Mouse (Mus musculus) CH12.LX (cell line): ENCODE data around the gene Vps13a.

Source experiments
- CHD1 ChIP-seq: IDR thresholded peaks from 2 replicates; pipeline ENCODE4 v1.6.1; 2012; ENCODE audit warnings: low read depth, low read length, improper control_type of control experiment, inconsistent platforms
- CTCF ChIP-seq, 2 experiments: IDR thresholded peaks in 1 of 2; conservative IDR thresholded peaks in 1 of 2; 2 replicates each; pipeline ENCODE4 v1.5.1; 2011 to 2012; ENCODE audit warnings: low read depth in 2 of 2, low read length in 2 of 2, improper control_type of control experiment in 1 of 2, inconsistent platforms in 1 of 2, mild to moderate bottlenecking in 1 of 2, moderate library complexity in 1 of 2
- E2F4 ChIP-seq: IDR thresholded peaks from 2 replicates; pipeline ENCODE4 v1.6.1; 2011; ENCODE audit warnings: low read depth, low read length, improper control_type of control experiment; ENCODE audit not compliant: insufficient replicate concordance
- JUN ChIP-seq: IDR thresholded peaks from 2 replicates; pipeline ENCODE4 v1.6.1; 2011; ENCODE audit warnings: low read depth, mild to moderate bottlenecking, low read length, improper control_type of control experiment, moderate library complexity; ENCODE audit not compliant: insufficient read depth
- MAX ChIP-seq: IDR thresholded peaks from 2 replicates; pipeline ENCODE4 v1.6.1; 2011; ENCODE audit warnings: low read length, improper control_type of control experiment
- MAZ ChIP-seq: IDR thresholded peaks from 2 replicates; pipeline ENCODE4 v1.6.1; 2012; ENCODE audit warnings: low read depth, mild to moderate bottlenecking, inconsistent platforms, low read length, improper control_type of control experiment, moderate library complexity
- MEF2A ChIP-seq: IDR thresholded peaks from 2 replicates; pipeline ENCODE4 v1.6.1; 2014; ENCODE audit warnings: low read depth, mild to moderate bottlenecking, inconsistent platforms, low read length, improper control_type of control experiment, borderline replicate concordance
- POLR2A ChIP-seq: IDR thresholded peaks from 2 replicates; pipeline ENCODE4 v1.6.1; 2011; ENCODE audit warnings: low read depth, mild to moderate bottlenecking, improper control_type of control experiment, low read length
- RAD21 ChIP-seq: IDR thresholded peaks from 2 replicates; pipeline ENCODE4 v1.6.1; 2011; ENCODE audit warnings: low read depth, mild to moderate bottlenecking, low read length, improper control_type of control experiment, moderate library complexity
- SIN3A ChIP-seq: IDR thresholded peaks from 2 replicates; pipeline ENCODE4 v1.6.1; 2012; ENCODE audit warnings: low read length, improper control_type of control experiment, inconsistent platforms
- TCF12 ChIP-seq: IDR thresholded peaks from 2 replicates; pipeline ENCODE4 v1.6.1; 2014; ENCODE audit warnings: low read depth, mild to moderate bottlenecking, inconsistent platforms, low read length, improper control_type of control experiment

DNA sequence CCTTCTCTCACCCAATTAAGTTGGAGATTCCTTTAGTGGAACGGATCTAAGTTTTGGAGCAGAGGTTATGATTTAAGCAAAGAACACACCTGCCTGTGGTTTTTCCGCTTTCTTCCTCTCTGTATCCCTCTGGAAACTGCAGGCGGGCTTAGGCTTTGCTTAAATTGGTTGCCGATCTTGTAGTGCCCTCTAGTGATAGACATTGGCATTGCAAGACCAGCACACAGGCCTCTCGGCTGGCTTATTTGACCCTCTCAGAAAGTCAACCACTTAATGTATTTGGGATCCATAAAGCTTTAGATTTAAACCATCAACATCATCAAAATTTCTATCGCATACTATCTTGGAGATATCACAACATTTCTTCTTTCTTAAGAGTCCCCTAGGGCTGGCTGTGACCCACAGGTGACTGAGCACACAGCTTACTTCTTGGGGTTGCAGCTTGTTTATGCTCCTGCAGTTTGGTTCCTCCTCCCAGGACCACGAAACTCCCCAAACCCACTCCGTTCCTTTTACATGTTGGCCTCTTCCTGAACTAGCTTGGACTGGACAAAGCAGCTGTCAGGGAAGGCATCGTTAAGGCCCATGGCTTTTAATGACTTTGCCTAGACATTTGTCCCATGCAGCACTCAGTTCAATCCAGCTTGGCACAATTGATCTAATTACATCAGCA, 181.3 kb downstream of the Vps13a start:
- TF ChIP-seq MEF2A (no peak), CTCF (conservative IDR thresholded peaks at IDR 0.05 in 1 of 2, IDR thresholded peaks at IDR 0.05 in 1 of 2; ENCODE audit: low read depth in 2 of 2, low read length in 2 of 2) (peak; percentile 91 to 99), RAD21 (peak; percentile 95), POLR2A (no peak), SIN3A (no peak), MAX (no peak), MAZ (no peak), TCF12 (no peak), JUN (no peak), E2F4 (no peak), CHD1 (no peak)
